Mouse (Mus musculus) stomach, postnatal 0 days (tissue): ENCODE measurements at regions not wholly inside any gene's neighbourhood (a gene's known extent, or its start where the extent isn't known, plus 50 kb on each side); places are given as distances from the start of the nearest gene placed in this dataset.

Source experiments
- ATAC-seq: fragments of 200-750 bp; cut with Nextera tagmentation; 2 replicates; pipeline ENCODE4 v1.8.0; 2017; ENCODE audit not compliant: low FRiP score, low TSS enrichment
- DNase-seq: peaks from one replicate; pipeline ENCODE4 v3.0.0-alpha.2; 2016; ENCODE audit warnings: low spot score
- H3K27ac ChIP-seq: fragments of 300-500 bp; sonication (generic); replicated peaks from 2 replicates; pipeline ENCODE4 v1.5.1; 2014; ENCODE audit warnings: mild to moderate bottlenecking, control low read depth
- H3K27me3 ChIP-seq: fragments of 300-500 bp; sonication (generic); 2 replicates; pipeline ENCODE4 v1.6.1; 2014; ENCODE audit warnings: low read length; ENCODE audit not compliant: control insufficient read depth, insufficient read depth
- H3K36me3 ChIP-seq: fragments of 300-500 bp; sonication (generic); 2 replicates; pipeline ENCODE4 v1.6.1; 2014; ENCODE audit warnings: low read length, mixed read lengths; ENCODE audit not compliant: control insufficient read depth, insufficient read depth
- H3K4me1 ChIP-seq: fragments of 300-500 bp; sonication (generic); replicated peaks from 2 replicates; pipeline ENCODE4 v1.6.1; 2014; ENCODE audit warnings: antibody characterized with exemption; ENCODE audit not compliant: control insufficient read depth, insufficient read depth
- H3K4me2 ChIP-seq: fragments of 300-500 bp; sonication (generic); replicated peaks from 2 replicates; pipeline ENCODE4 v1.6.1; 2014; ENCODE audit warnings: low read depth, mild to moderate bottlenecking, control low read depth, moderate library complexity
- H3K4me3 ChIP-seq: fragments of 300-500 bp; sonication (generic); 2 replicates; pipeline ENCODE4 v1.5.1; 2014; ENCODE audit warnings: low read depth, low read length, control low read depth
- H3K9ac ChIP-seq: fragments of 300-500 bp; sonication (generic); 2 replicates; pipeline ENCODE4 v1.6.1; 2014; ENCODE audit warnings: mild to moderate bottlenecking, low read length, control low read depth, mixed read lengths
- H3K9me3 ChIP-seq: fragments of 300-500 bp; sonication (generic); 2 replicates; pipeline ENCODE4 v1.6.1; 2016; ENCODE audit warnings: low read length; ENCODE audit not compliant: control insufficient read depth
- CTCF ChIP-seq: IDR thresholded peaks from 2 replicates; pipeline ENCODE4 v1.5.1; 2016; ENCODE audit warnings: antibody characterized with exemption, low read depth, mild to moderate bottlenecking, moderate library complexity
- EP300 ChIP-seq: optimal IDR thresholded peaks from 2 replicates; pipeline ENCODE3; 2016; ENCODE audit warnings: antibody characterized with exemption
- WGBS: fragments of 180-500 bp; shearing (Covaris S2); extraction: QIAGEN DNeasy Blood & Tissue Kit; methylation state at CpG from one replicate; pipeline ENCODE4 v1.1.7; 2014; 5-methylcytosine and 5-hydroxymethylcytosine counted together

DNA sequence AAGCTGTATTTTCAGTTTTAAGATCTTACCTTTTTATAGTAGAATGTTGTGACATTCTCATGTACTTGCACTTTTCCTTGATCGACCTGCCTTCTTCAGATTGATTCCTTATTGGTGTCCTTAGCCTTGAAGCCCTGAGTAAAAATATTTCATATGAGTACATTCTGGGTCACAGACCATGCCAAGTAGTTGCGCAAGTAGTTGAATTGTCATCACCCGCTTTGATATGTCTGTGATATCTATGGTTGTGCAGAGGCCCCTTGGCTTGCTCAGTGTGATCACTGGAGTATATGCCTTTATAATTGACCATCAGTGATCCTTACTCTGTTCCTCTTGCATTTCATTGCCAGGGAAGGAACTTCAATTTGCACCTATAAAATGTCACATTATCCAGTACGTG lies 131.1 kb upstream of the Reg3g start:
- WGBS = 79% methylated on average over 4 of the region's 4 CpGs
- Histone ChIP-seq H3K9ac (no peak overlapping the region), H3K4me3 (no peak overlapping the region), H3K9me3 (no peaks in the 10 kb centered on the region), H3K36me3 (no peaks in the 10 kb centered on the region), H3K27me3 (no peaks in the 10 kb centered on the region), H3K4me1 (no peaks in the 10 kb centered on the region), H3K27ac (no peak overlapping the region), H3K4me2 (no peak overlapping the region)
- DNase-seq (no peak), ATAC-seq (no peak)
- TF ChIP-seq EP300 = no peak
- TF ChIP-seq CTCF = no peak

DNA sequence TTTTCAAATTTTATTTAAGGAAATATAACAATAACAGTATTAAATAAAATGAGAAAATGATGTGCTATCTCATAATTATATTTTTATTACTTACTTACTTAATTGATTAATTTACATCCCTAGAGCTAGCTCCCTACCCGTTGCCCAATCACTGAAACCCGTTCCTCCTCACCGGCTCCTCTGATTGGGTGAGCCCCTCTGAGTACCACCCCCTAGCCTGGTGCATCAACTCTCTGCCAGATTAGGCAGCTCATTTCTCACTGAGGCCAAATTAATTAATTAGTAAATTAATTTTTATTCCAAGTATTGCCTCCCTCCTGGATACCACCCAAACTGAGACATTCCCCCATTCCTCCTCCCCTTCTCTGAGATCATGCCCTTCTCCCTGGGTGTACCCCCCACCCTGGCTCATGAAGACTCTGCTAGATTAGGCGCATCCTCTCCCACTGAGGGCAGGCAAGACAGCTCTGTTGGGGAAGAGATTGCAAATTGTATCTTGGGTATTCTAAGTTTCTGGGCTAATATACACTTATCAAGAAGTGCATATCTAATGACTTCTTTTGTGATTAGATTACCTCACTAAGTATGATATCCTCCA lies 101.4 kb upstream of the Reg3g start:
- Histone ChIP-seq H3K27me3 (no peaks in the 10 kb centered on the region), H3K9ac (no peak overlapping the region), H3K36me3 (no peaks in the 10 kb centered on the region), H3K4me3 (no peak overlapping the region), H3K27ac (no peak overlapping the region), H3K4me2 (no peak overlapping the region), H3K9me3 (no peaks in the 10 kb centered on the region), H3K4me1 (no peaks in the 10 kb centered on the region)
- WGBS = 89% methylated on average over 4 of the region's 4 CpGs
- TF ChIP-seq EP300 = no peak
- no peak for TF ChIP-seq CTCF
- DNase-seq (no peak), ATAC-seq (no peak)

DNA sequence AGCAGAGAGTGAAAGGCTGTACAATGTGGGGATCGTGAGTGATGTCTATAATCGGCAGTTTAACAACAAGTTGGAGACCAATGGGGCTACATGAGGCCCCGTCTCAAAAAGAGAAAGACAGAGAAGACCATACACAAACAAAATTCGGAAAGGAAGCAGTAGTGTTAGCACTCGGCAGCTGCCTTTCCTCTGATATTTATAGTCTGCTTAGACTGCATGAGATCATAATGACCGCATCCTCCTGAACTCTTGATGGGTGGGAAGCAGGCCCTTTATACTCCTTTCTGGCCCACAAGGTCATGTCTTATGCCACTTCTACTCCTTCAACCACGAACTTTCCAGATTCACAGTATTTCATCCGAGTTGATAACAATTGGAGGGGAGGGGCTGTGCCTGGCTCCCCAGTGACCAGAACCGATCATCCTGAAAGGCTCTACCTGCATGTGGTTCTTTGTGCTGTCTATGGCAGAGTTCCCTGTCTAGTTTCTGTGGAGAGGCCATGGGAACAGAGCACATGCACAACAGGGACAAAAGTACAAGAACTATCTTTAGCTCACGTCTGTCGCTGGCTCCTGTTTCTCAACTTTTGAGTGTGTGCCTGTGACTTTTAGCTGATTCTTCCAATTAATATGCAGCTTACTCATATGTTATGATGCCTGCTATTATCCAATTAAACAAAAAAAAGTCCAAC lies 84.5 kb upstream of the Reg3g start:
- ATAC-seq = no peak
- H3K4me2 ChIP-seq = no peak overlapping the region
- TF ChIP-seq EP300 (no peak), CTCF (no peak)
- H3K4me3 ChIP-seq = no peak overlapping the region
- DNase-seq = no peak
- no peaks in the 10 kb centered on the region for H3K27me3 ChIP-seq
- H3K9me3 ChIP-seq = no peaks in the 10 kb centered on the region
- H3K9ac ChIP-seq = no peak overlapping the region
- H3K4me1 ChIP-seq = no peaks in the 10 kb centered on the region
- H3K36me3 ChIP-seq = no peaks in the 10 kb centered on the region
- WGBS = 48% methylated on average over 11 of the region's 11 CpGs
- no peak overlapping the region for H3K27ac ChIP-seq

DNA sequence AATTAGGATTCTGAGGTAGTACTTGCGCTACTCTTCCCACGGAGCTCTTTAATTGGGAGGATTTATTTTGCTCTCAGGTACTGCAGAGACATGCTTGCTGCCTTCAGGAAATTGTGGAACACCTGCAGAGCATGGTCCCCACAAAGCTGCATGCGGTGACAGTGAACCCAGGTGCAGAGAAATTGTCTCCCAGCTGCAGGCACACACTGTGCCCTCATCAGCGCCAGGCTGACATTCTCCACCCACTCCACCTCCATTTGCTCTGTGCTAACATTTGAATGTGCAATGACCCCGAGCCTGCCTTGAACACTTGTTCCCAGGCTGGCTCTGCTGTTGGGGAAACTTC lies 83.7 kb upstream of the Reg3g start:
- Histone ChIP-seq H3K4me2 (no peak overlapping the region), H3K36me3 (no peaks in the 10 kb centered on the region), H3K4me1 (no peaks in the 10 kb centered on the region), H3K9ac (no peak overlapping the region), H3K4me3 (no peak overlapping the region), H3K9me3 (no peaks in the 10 kb centered on the region), H3K27ac (no peak overlapping the region), H3K27me3 (no peaks in the 10 kb centered on the region)
- DNase-seq (no peak), ATAC-seq (no peak)
- WGBS = 62% methylated on average over 5 of the region's 5 CpGs
- TF ChIP-seq CTCF (no peak), EP300 (no peak)

DNA sequence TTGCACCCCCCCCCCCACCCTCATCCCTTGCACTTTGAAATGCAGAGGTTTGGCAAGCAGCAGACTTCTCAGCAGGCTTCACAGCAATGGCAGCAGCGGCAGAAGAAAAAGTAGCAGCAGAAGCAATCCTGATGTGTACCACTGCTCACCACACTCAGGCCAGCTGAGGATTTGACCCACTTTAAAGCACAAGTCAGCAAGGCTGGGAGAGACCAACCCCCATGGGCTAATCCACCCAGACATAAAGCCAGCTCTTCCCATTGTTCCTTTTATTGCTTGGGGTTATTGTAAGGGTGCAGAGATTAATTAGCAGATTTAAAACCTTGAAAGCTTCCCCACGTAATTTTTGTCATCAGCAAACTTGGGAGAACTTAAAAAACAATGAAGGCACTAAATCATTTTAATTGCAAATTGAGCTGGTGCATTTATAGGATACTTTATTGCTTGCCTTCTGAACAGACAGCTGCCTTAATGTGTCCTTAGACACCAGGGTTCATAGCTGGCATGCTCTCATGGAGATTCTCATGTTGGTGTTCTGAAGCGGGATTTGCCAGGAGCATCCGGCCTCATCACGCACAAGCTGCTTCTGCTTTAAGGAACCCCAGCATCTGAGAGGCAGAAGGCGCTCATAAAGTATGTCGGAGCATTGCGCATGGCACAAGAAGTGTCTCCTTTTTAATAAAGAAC lies 83.1 kb upstream of the Reg3g start:
- H3K4me2 ChIP-seq = no peak overlapping the region
- H3K9ac ChIP-seq = no peak overlapping the region
- WGBS = 71% methylated on average over 8 of the region's 8 CpGs
- DNase-seq (no peak), ATAC-seq (no peak)
- H3K27me3 ChIP-seq = no peaks in the 10 kb centered on the region
- H3K4me3 ChIP-seq = no peak overlapping the region
- TF ChIP-seq EP300 = no peak
- no peak for TF ChIP-seq CTCF
- H3K9me3 ChIP-seq = no peaks in the 10 kb centered on the region
- H3K36me3 ChIP-seq = no peaks in the 10 kb centered on the region
- no peak overlapping the region for H3K27ac ChIP-seq
- no peaks in the 10 kb centered on the region for H3K4me1 ChIP-seq

DNA sequence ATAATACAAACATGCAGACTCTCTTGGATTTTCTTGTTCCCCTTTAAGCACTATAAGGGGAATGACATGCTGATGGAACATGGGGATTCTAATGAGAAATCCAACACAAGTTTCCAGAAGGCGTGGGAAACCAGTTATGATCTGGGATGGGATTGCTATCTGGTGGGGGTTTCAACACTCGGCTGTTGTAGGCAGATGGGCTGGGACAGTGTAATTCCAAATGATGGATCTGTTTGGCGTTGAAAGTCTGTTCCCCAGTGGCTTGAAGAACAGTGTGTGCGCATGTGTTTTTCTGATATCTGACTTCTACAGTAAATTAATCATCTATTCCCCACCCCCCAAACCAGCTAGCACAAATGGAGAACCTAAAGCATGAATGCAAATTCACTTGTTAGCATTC lies 79.8 kb upstream of the Reg3g start:
- no peak overlapping the region for H3K4me2 ChIP-seq
- no peaks in the 10 kb centered on the region for H3K9me3 ChIP-seq
- no peaks in the 10 kb centered on the region for H3K4me1 ChIP-seq
- WGBS = 49% methylated on average over 4 of the region's 4 CpGs
- no peak for DNase-seq
- no peak overlapping the region for H3K27ac ChIP-seq
- no peaks in the 10 kb centered on the region for H3K36me3 ChIP-seq
- no peaks in the 10 kb centered on the region for H3K27me3 ChIP-seq
- ATAC-seq = no peak
- TF ChIP-seq EP300 (no peak), CTCF (no peak)
- no peak overlapping the region for H3K4me3 ChIP-seq
- no peak overlapping the region for H3K9ac ChIP-seq
